Mouse (Mus musculus): ENCODE measurements around the gene Ttll10.

DNA sequence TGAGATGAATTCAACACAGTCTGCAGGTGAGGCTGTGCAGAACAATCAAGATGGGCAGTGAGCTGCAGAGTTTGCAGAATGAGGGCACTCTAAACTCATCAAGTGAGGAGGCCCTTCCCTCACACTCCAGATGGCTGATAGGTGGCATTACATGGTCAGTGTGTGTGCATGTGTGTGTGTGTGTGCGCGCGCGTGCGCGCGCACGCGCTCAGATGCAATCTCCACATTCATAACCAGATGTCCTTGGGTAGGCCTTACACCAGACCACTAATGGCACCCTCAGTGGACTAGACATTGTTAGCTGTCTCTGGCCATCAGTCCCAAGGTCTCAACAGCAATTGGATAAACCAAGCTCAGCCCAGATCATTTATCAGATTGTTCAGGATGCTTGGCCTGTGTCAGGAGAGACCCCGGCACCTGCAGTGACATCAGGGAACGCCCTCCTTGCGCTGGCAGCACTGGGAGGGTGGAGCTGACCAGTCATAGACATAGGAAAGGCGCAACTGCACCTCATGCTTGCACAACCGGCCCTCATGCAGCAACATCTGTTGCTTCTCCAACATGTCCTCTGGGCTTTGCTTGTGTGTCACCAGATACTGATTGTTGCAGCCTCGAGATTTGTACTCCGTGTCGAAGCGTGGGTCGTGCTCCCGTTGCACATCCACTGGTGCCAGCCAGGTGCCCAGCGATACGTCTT, 67.9 kb downstream of the Ttll10 start:
- TF ChIP-seq CTCF (IDR thresholded peaks at IDR 0.05; ENCODE audit: borderline replicate concordance, control insufficient read depth, extremely low read depth, insufficient read depth, low read length, poor library complexity) (no peak), POLR2A (IDR thresholded peaks at IDR 0.05; ENCODE audit: control insufficient read depth, extremely low read depth, insufficient read depth, low read length, poor library complexity) (no peak)

Data from thymus, adult 2 months (tissue).